Mouse (Mus musculus) limb, embryonic 15.5 days (tissue): ENCODE results near the gene Ccno. TPM values are rescaled to one million over a fixed set of nuclear protein-coding genes. Genes with fewer than 3 reads are reported as not detected.

Experiments used
- ATAC-seq: fragments of 200-750 bp; cut with Nextera tagmentation; 2 replicates; pipeline ENCODE4 v1.8.0; 2017; ENCODE audit warnings: low read depth, moderate TSS enrichment; ENCODE audit not compliant: insufficient number of reproducible peaks, low FRiP score, low TSS enrichment
- H3K27ac ChIP-seq: fragments of 300-500 bp; sonication (generic); 2 replicates; pipeline ENCODE4 v1.5.1; 2015; ENCODE audit warnings: moderate library complexity, mild to moderate bottlenecking, inconsistent platforms
- H3K27me3 ChIP-seq: fragments of 300-500 bp; sonication (generic); 2 replicates; pipeline ENCODE4 v1.6.1; 2015; ENCODE audit warnings: inconsistent platforms
- H3K36me3 ChIP-seq: fragments of 300-500 bp; sonication (generic); 2 replicates; pipeline ENCODE4 v1.6.1; 2015; ENCODE audit warnings: inconsistent platforms
- H3K4me1 ChIP-seq: fragments of 300-500 bp; sonication (generic); 2 replicates; pipeline ENCODE4 v1.6.1; 2015; ENCODE audit warnings: inconsistent platforms
- H3K4me2 ChIP-seq: fragments of 300-500 bp; sonication (generic); 2 replicates; pipeline ENCODE4 v1.6.1; 2015; ENCODE audit warnings: mild to moderate bottlenecking, inconsistent platforms
- H3K4me3 ChIP-seq: fragments of 300-500 bp; sonication (generic); 2 replicates; pipeline ENCODE4 v1.5.1; 2015; ENCODE audit warnings: mild to moderate bottlenecking, inconsistent platforms
- H3K9ac ChIP-seq: fragments of 300-500 bp; sonication (generic); 2 replicates; pipeline ENCODE4 v1.6.1; 2015; ENCODE audit warnings: inconsistent platforms
- H3K9me3 ChIP-seq: fragments of 300-500 bp; sonication (generic); 2 replicates; pipeline ENCODE4 v1.6.1; 2016; ENCODE audit warnings: inconsistent platforms
- WGBS: fragments of 180-500 bp; shearing (Covaris S2); methylation state at CpG from one replicate; pipeline ENCODE4 v1.1.7; 2015; 5-methylcytosine and 5-hydroxymethylcytosine counted together
- polyA plus RNA-seq: library from polyadenylated mRNA; unstranded; fragments of >200 nt; fragmentation: Nextera tagmentation; extraction: Ambion mirVana; gene quantifications from 2 replicates; pipeline ENCODE4 v1.2.1, GENCODE M21; 2015

The Ccno gene
- 0.32 and 0.37 TPM in 2 replicates for polyA plus RNA-seq

GRCm38 (mm10) chr13:112987532-112987943, at the start of gene Ccno:
Gene Ccno (plus strand): TSS chr13:112987802.
- no peaks in the 10 kb centered on the region for H3K36me3 ChIP-seq
- H3K4me3 ChIP-seq: peak within 1 kb of the TSS; percentile 56
- peak within 1 kb of the TSS; percentile 40 for H3K9ac ChIP-seq
- H3K9me3 ChIP-seq: no peaks in the 10 kb centered on the region
- peak; percentile 95 for ATAC-seq
- H3K4me2 ChIP-seq: peak within 1 kb of the TSS; percentile 100
- no peak within 1 kb of the TSS for H3K27ac ChIP-seq
- peaks cover 73% of the 10 kb centered on the region for H3K27me3 ChIP-seq
- peaks cover 36% of the 10 kb centered on the region for H3K4me1 ChIP-seq
- WGBS: under 1% methylated on average over 46 of the region's 47 CpGs

GRCm38 (mm10) chr13:112938130-112938529, 49.5 kb upstream of the Ccno start:
- H3K9ac ChIP-seq: no peak overlapping the region
- no peaks in the 10 kb centered on the region for H3K9me3 ChIP-seq
- H3K27me3 ChIP-seq: no peaks in the 10 kb centered on the region
- ATAC-seq: no peak
- H3K4me2 ChIP-seq: no peak overlapping the region
- H3K4me3 ChIP-seq: no peak overlapping the region
- WGBS: 89% methylated on average over 8 of the region's 8 CpGs
- H3K27ac ChIP-seq: no peak overlapping the region
- H3K36me3 ChIP-seq: peaks cover 64% of the 10 kb centered on the region
- no peaks in the 10 kb centered on the region for H3K4me1 ChIP-seq

- WGBS: 63% methylated on average over 15 of the region's 15 CpGs
- H3K4me1 ChIP-seq: no peaks in the 10 kb centered on the region
- no peaks in the 10 kb centered on the region for H3K27me3 ChIP-seq
- no peak overlapping the region for H3K4me2 ChIP-seq
- no peak for ATAC-seq
- no peak overlapping the region for H3K27ac ChIP-seq
- H3K9ac ChIP-seq: no peak overlapping the region
- H3K4me3 ChIP-seq: no peak overlapping the region
- peaks cover 76% of the 10 kb centered on the region for H3K36me3 ChIP-seq
- H3K9me3 ChIP-seq: no peaks in the 10 kb centered on the region
These were observed 45.7 kb upstream of the Ccno start for GRCm38 (mm10) chr13:112941879-112942330.

- H3K4me3 ChIP-seq: no peak overlapping the region
- H3K36me3 ChIP-seq: peaks cover 74% of the 10 kb centered on the region
- no peak overlapping the region for H3K4me2 ChIP-seq
- H3K9me3 ChIP-seq: no peaks in the 10 kb centered on the region
- H3K27ac ChIP-seq: no peak overlapping the region
- 96% methylated on average over 9 of the region's 9 CpGs for WGBS
- ATAC-seq: no peak
- H3K9ac ChIP-seq: no peak overlapping the region
- no peaks in the 10 kb centered on the region for H3K27me3 ChIP-seq
- no peaks in the 10 kb centered on the region for H3K4me1 ChIP-seq
These were observed 42.3 kb upstream of the Ccno start for GRCm38 (mm10) chr13:112945312-112945711.

GRCm38 (mm10) chr13:112945900-112946299, 41.7 kb upstream of the Ccno start:
- H3K9ac ChIP-seq: no peak overlapping the region
- H3K4me3 ChIP-seq: no peak overlapping the region
- H3K4me1 ChIP-seq: no peaks in the 10 kb centered on the region
- ATAC-seq: no peak
- H3K27ac ChIP-seq: no peak overlapping the region
- no peak overlapping the region for H3K4me2 ChIP-seq
- WGBS: 89% methylated on average over 6 of the region's 6 CpGs
- peaks cover 76% of the 10 kb centered on the region for H3K36me3 ChIP-seq
- no peaks in the 10 kb centered on the region for H3K9me3 ChIP-seq
- no peaks in the 10 kb centered on the region for H3K27me3 ChIP-seq

GRCm38 (mm10) chr13:112954067-112954466, 33.5 kb upstream of the Ccno start:
- Histone ChIP-seq H3K4me1 (no peaks in the 10 kb centered on the region), H3K4me2 (no peak overlapping the region), H3K36me3 (peaks cover 61% of the 10 kb centered on the region), H3K27me3 (no peaks in the 10 kb centered on the region), H3K9me3 (no peaks in the 10 kb centered on the region), H3K9ac (no peak overlapping the region), H3K27ac (no peak overlapping the region), H3K4me3 (no peak overlapping the region)
- WGBS: 89% methylated on average over 8 of the region's 8 CpGs
- ATAC-seq: no peak

GRCm38 (mm10) chr13:112963081-112963480, 24.5 kb upstream of the Ccno start:
- H3K4me1 ChIP-seq: no peaks in the 10 kb centered on the region
- no peak overlapping the region for H3K4me2 ChIP-seq
- no peak overlapping the region for H3K9ac ChIP-seq
- no peaks in the 10 kb centered on the region for H3K9me3 ChIP-seq
- WGBS: 79% methylated on average over 5 of the region's 5 CpGs
- H3K27me3 ChIP-seq: no peaks in the 10 kb centered on the region
- no peak for ATAC-seq
- no peak overlapping the region for H3K4me3 ChIP-seq
- H3K36me3 ChIP-seq: peaks cover 53% of the 10 kb centered on the region
- no peak overlapping the region for H3K27ac ChIP-seq

- H3K36me3 ChIP-seq: peaks cover 55% of the 10 kb centered on the region
- 85% methylated on average over 12 of the region's 12 CpGs for WGBS
- ATAC-seq: no peak
- H3K27me3 ChIP-seq: no peaks in the 10 kb centered on the region
- H3K27ac ChIP-seq: no peak overlapping the region
- H3K4me1 ChIP-seq: no peaks in the 10 kb centered on the region
- H3K4me2 ChIP-seq: no peak overlapping the region
- no peak overlapping the region for H3K9ac ChIP-seq
- no peak overlapping the region for H3K4me3 ChIP-seq
- no peaks in the 10 kb centered on the region for H3K9me3 ChIP-seq
These were observed 23.2 kb upstream of the Ccno start for GRCm38 (mm10) chr13:112964421-112964820.

- no peak overlapping the region for H3K9ac ChIP-seq
- ATAC-seq: no peak
- H3K27me3 ChIP-seq: no peaks in the 10 kb centered on the region
- H3K27ac ChIP-seq: no peak overlapping the region
- H3K4me1 ChIP-seq: no peaks in the 10 kb centered on the region
- H3K4me2 ChIP-seq: no peak overlapping the region
- H3K36me3 ChIP-seq: peaks cover 47% of the 10 kb centered on the region
- no peak overlapping the region for H3K4me3 ChIP-seq
- no peaks in the 10 kb centered on the region for H3K9me3 ChIP-seq
- 89% methylated on average over 5 of the region's 5 CpGs for WGBS
These were observed 20.3 kb upstream of the Ccno start for GRCm38 (mm10) chr13:112967267-112967666.

- H3K9me3 ChIP-seq: no peaks in the 10 kb centered on the region
- H3K9ac ChIP-seq: no peak overlapping the region
- H3K27me3 ChIP-seq: peaks cover 9% of the 10 kb centered on the region
- H3K4me2 ChIP-seq: 0 out of 2 replicates have a peak overlapping the region, but pooled peaks have one; percentile 8
- H3K27ac ChIP-seq: no peak overlapping the region
- H3K4me1 ChIP-seq: no peaks in the 10 kb centered on the region
- ATAC-seq: no peak
- 37% methylated on average over 10 of the region's 10 CpGs for WGBS
- no peaks in the 10 kb centered on the region for H3K36me3 ChIP-seq
- no peak overlapping the region for H3K4me3 ChIP-seq
These were observed 10.9 kb upstream of the Ccno start for GRCm38 (mm10) chr13:112976720-112977119.

GRCm38 (mm10) chr13:112985605-112986450, 1.8 kb upstream of the Ccno start:
- ATAC-seq: no peak
- Histone ChIP-seq H3K36me3 (no peaks in the 10 kb centered on the region), H3K27ac (no peak overlapping the region), H3K9ac (no peak overlapping the region), H3K4me1 (peaks cover 36% of the 10 kb centered on the region), H3K4me3 (no peak overlapping the region), H3K27me3 (peaks cover 60% of the 10 kb centered on the region), H3K4me2 (no peak overlapping the region), H3K9me3 (no peaks in the 10 kb centered on the region)
- WGBS: 9% methylated on average over 17 of the region's 18 CpGs

- ATAC-seq: no peak
- Histone ChIP-seq H3K4me2 (no peak overlapping the region), H3K36me3 (no peaks in the 10 kb centered on the region), H3K27me3 (peaks cover 67% of the 10 kb centered on the region), H3K4me3 (no peak overlapping the region), H3K4me1 (peaks cover 36% of the 10 kb centered on the region), H3K27ac (no peak overlapping the region), H3K9me3 (no peaks in the 10 kb centered on the region), H3K9ac (no peak overlapping the region)
- under 1% methylated on average over 17 of the region's 17 CpGs for WGBS
These were observed 1.1 kb upstream of the Ccno start for GRCm38 (mm10) chr13:112986451-112986950.
